Mouse (Mus musculus): Measurements from ENCODE around the gene Ece1. TPM values are rescaled to one million over a fixed set of nuclear protein-coding genes. Genes with fewer than 3 reads are reported as not detected.

The Ece1 gene
- polyA plus RNA-seq, 1 experiment = 33.7 TPM

- no peak overlapping the region for H3K27ac ChIP-seq (ENCODE audit: insufficient read depth, low read depth, low read length)
- TF ChIP-seq POLR2A (IDR thresholded peaks at IDR 0.05; ENCODE audit: low read depth, low read length) (no peak), CTCF (conservative IDR thresholded peaks at IDR 0.05; ENCODE audit: insufficient read depth, insufficient read length, low read depth, low read length) (no peak)
- H3K27me3 ChIP-seq (replicated peaks; ENCODE audit: control insufficient read depth, insufficient read depth, low read length) = no peaks in the 10 kb centered on the region
- no peaks in the 10 kb centered on the region; the same call in 1 of the 2 replicates for H3K4me1 ChIP-seq (ENCODE audit: control insufficient read depth, insufficient read depth, low read length)
- WGBS = 84% methylated on average over 15 of the region's 15 CpGs
- no peak for DNase-seq
- no peaks in the 10 kb centered on the region; the same call in 1 of the 2 replicates for H3K36me3 ChIP-seq (ENCODE audit: control insufficient read depth, insufficient read depth, low read length)
- H3K4me3 ChIP-seq (ENCODE audit: insufficient read depth, low read depth, low read length) = no peak overlapping the region
Observed at GRCm38 (mm10) chr4:137923052-137923451, 61.0 kb downstream of the Ece1 start.

- 70% methylated on average over 4 of the region's 4 CpGs for WGBS
- no peaks in the 10 kb centered on the region for H3K27me3 ChIP-seq (replicated peaks; ENCODE audit: control insufficient read depth, insufficient read depth, low read length)
Observed at GRCm38 (mm10) chr4:137925176-137925575, 63.1 kb downstream of the Ece1 start.

DNA sequence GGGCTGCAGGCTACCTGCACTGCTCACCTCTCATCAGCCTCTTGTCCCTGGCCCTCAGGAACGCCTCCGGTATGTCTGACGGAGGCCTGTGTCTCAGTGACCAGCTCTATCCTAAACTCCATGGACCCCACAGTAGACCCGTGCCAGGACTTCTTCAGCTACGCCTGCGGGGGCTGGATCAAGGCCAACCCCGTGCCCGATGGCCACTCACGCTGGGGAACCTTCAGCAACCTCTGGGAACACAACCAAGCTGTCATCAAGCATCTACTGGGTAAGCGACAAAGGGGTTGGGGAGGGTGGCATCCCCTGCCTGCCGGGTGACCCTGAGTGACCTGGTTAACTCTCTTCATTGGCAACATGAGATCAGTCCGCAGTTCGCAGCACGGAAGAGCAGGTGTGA lies 64.1 kb downstream of the Ece1 start:
- no peak for DNase-seq
- Histone ChIP-seq H3K27me3 (replicated peaks; ENCODE audit: control insufficient read depth, insufficient read depth, low read length) (no peaks in the 10 kb centered on the region), H3K27ac (ENCODE audit: insufficient read depth, low read depth, low read length) (no peak overlapping the region), H3K36me3 (ENCODE audit: control insufficient read depth, insufficient read depth, low read length) (no peaks in the 10 kb centered on the region; the same call in 1 of the 2 replicates), H3K4me3 (ENCODE audit: insufficient read depth, low read depth, low read length) (no peak overlapping the region), H3K4me1 (ENCODE audit: control insufficient read depth, insufficient read depth, low read length) (peaks cover 12% of the 10 kb centered on the region; the same call in 1 of the 2 replicates)
- TF ChIP-seq POLR2A (IDR thresholded peaks at IDR 0.05; ENCODE audit: low read depth, low read length) (no peak), CTCF (conservative IDR thresholded peaks at IDR 0.05; ENCODE audit: insufficient read depth, insufficient read length, low read depth, low read length) (no peak)
- 84% methylated on average over 14 of the region's 14 CpGs for WGBS

More at GRCm38 (mm10) chr4:137925176-137925575, 63.1 kb downstream of the Ece1 start:
- peak; percentile 40 for DNase-seq
- Histone ChIP-seq H3K4me1 (ENCODE audit: control insufficient read depth, insufficient read depth, low read length) (0 out of 2 replicates have a peak, but pooled peaks cover 7% of the 10 kb centered on the region), H3K36me3 (ENCODE audit: control insufficient read depth, insufficient read depth, low read length) (no peaks in the 10 kb centered on the region; the same call in 1 of the 2 replicates), H3K27ac (ENCODE audit: insufficient read depth, low read depth, low read length) (no peak overlapping the region), H3K4me3 (ENCODE audit: insufficient read depth, low read depth, low read length) (no peak overlapping the region)
- TF ChIP-seq CTCF (conservative IDR thresholded peaks at IDR 0.05; ENCODE audit: insufficient read depth, insufficient read length, low read depth, low read length) (no peak), POLR2A (IDR thresholded peaks at IDR 0.05; ENCODE audit: low read depth, low read length) (no peak)

GRCm38 (mm10) chr4:137927136-137927535 lies 65.1 kb downstream of the Ece1 start:
- H3K4me1 ChIP-seq (ENCODE audit: control insufficient read depth, insufficient read depth, low read length) = peaks cover 15% of the 10 kb centered on the region; the same call in 1 of the 2 replicates
- no peaks in the 10 kb centered on the region; the same call in 1 of the 2 replicates for H3K36me3 ChIP-seq (ENCODE audit: control insufficient read depth, insufficient read depth, low read length)
- H3K4me3 ChIP-seq (ENCODE audit: insufficient read depth, low read depth, low read length) = no peak overlapping the region
- H3K27ac ChIP-seq (ENCODE audit: insufficient read depth, low read depth, low read length) = no peak overlapping the region
- TF ChIP-seq POLR2A (IDR thresholded peaks at IDR 0.05; ENCODE audit: low read depth, low read length) (no peak), CTCF (conservative IDR thresholded peaks at IDR 0.05; ENCODE audit: insufficient read depth, insufficient read length, low read depth, low read length) (no peak)
- no peaks in the 10 kb centered on the region for H3K27me3 ChIP-seq (replicated peaks; ENCODE audit: control insufficient read depth, insufficient read depth, low read length)
- DNase-seq = peak; percentile 40
- 48% methylated on average over 7 of the region's 7 CpGs for WGBS

GRCm38 (mm10) chr4:137927741-137928535 lies 65.9 kb downstream of the Ece1 start:
- no peaks in the 10 kb centered on the region; the same call in 1 of the 2 replicates for H3K36me3 ChIP-seq (ENCODE audit: control insufficient read depth, insufficient read depth, low read length)
- no peak for TF ChIP-seq POLR2A (IDR thresholded peaks at IDR 0.05; ENCODE audit: low read depth, low read length)
- no peak for TF ChIP-seq CTCF (conservative IDR thresholded peaks at IDR 0.05; ENCODE audit: insufficient read depth, insufficient read length, low read depth, low read length)
- no peak for DNase-seq
- peaks cover 15% of the 10 kb centered on the region; the same call in 1 of the 2 replicates for H3K4me1 ChIP-seq (ENCODE audit: control insufficient read depth, insufficient read depth, low read length)
- H3K27ac ChIP-seq (ENCODE audit: insufficient read depth, low read depth, low read length) = no peak overlapping the region
- H3K27me3 ChIP-seq (replicated peaks; ENCODE audit: control insufficient read depth, insufficient read depth, low read length) = no peaks in the 10 kb centered on the region
- H3K4me3 ChIP-seq (ENCODE audit: insufficient read depth, low read depth, low read length) = no peak overlapping the region
- WGBS = 92% methylated on average over 12 of the region's 12 CpGs

DNA sequence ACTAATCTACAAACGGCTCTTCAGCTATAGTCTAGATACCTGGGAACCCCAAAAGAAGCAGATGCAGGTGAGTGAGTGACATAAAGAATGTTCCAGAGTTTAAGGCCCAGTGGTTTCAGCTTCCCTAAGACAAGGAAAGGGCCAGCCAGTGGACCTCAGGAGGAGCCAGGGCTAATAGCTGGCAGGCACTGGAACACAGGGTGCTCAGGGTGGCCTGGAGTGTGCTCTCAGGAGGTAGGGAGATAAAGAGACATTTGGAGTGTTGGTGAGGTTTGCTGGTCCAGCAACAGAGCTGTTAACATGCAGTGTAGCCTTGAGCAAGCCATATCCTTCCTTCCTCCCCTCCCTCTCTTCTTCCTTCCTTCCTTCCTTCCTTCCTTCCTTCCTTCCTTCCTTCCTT lies 66.8 kb downstream of the Ece1 start:
- Histone ChIP-seq H3K4me1 (ENCODE audit: control insufficient read depth, insufficient read depth, low read length) (peaks cover 15% of the 10 kb centered on the region; the same call in 1 of the 2 replicates), H3K36me3 (ENCODE audit: control insufficient read depth, insufficient read depth, low read length) (no peaks in the 10 kb centered on the region; the same call in 1 of the 2 replicates), H3K4me3 (ENCODE audit: insufficient read depth, low read depth, low read length) (no peak overlapping the region), H3K27ac (ENCODE audit: insufficient read depth, low read depth, low read length) (no peak overlapping the region), H3K27me3 (replicated peaks; ENCODE audit: control insufficient read depth, insufficient read depth, low read length) (no peaks in the 10 kb centered on the region)
- 91% methylated on average over 1 of the region's 1 CpGs for WGBS
- DNase-seq = no peak
- TF ChIP-seq CTCF (conservative IDR thresholded peaks at IDR 0.05; ENCODE audit: insufficient read depth, insufficient read length, low read depth, low read length) = no peak
- no peak for TF ChIP-seq POLR2A (IDR thresholded peaks at IDR 0.05; ENCODE audit: low read depth, low read length)

DNA sequence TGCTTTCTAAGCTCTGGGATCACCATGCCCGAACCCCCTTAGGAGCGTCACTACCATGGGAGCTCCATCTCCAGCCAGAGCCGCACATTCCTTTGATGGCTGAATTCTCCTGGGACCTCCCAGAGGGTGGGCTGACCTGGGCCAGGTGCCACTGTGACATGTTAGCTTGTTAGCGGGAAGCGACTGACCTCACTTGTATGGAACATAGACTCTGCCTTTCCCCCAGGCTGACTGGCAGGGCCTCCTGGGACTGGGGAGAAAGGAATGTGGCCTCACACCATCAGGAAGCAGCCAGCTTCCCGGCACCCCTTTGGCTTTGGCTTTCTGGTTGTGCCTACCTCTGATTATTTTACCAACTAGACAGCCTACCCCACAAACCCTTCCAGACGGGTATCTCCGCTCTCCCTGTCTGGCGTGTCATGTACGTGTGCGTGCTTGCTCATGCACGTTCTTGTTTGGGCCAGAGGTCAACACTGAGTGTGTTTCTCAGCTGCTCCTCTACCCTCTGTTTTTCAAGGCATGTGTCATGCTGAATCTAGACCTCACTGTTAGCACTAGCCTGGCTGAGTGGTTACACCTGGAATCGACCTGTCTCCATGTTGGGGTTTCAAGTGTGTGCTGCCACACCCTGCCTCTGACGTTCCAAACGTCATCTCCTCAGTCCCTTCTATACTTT lies 67.4 kb downstream of the Ece1 start:
- Histone ChIP-seq H3K4me1 (ENCODE audit: control insufficient read depth, insufficient read depth, low read length) (peaks cover 15% of the 10 kb centered on the region; the same call in 1 of the 2 replicates), H3K27ac (ENCODE audit: insufficient read depth, low read depth, low read length) (no peak overlapping the region), H3K27me3 (replicated peaks; ENCODE audit: control insufficient read depth, insufficient read depth, low read length) (no peaks in the 10 kb centered on the region), H3K36me3 (ENCODE audit: control insufficient read depth, insufficient read depth, low read length) (no peaks in the 10 kb centered on the region; the same call in 1 of the 2 replicates), H3K4me3 (ENCODE audit: insufficient read depth, low read depth, low read length) (no peak overlapping the region)
- no peak for TF ChIP-seq POLR2A (IDR thresholded peaks at IDR 0.05; ENCODE audit: low read depth, low read length)
- TF ChIP-seq CTCF (conservative IDR thresholded peaks at IDR 0.05; ENCODE audit: insufficient read depth, insufficient read length, low read depth, low read length) = no peak
- WGBS = 69% methylated on average over 15 of the region's 15 CpGs
- DNase-seq = peak; percentile 54
